Mouse (Mus musculus): ENCODE data around the gene Ddx23. TPM values are rescaled to one million over a fixed set of nuclear protein-coding genes. Genes with fewer than 3 reads are reported as not detected.

The Ddx23 gene
- polyA plus RNA-seq, 1 experiment from 2014 or later, result 24.9 TPM

GRCm38 (mm10) chr15:98630540-98630939, 32.2 kb downstream of the Ddx23 start, which contains the start of gene Cacnb3:
TSS of gene Cacnb3 (plus strand) at chr15:98630840.
- Histone ChIP-seq H3K4me3 (ENCODE audit: low read depth, low read length) (peak within 1 kb of the TSS; percentile 69), H3K4me2 (ENCODE audit: low read depth, low read length) (peak within 1 kb of the TSS; percentile 84), H3K27ac (ENCODE audit: low read depth, low read length) (peak within 1 kb of the TSS; percentile 39; the same call in 1 of the 2 replicates), H3K4me1 (ENCODE audit: control insufficient read depth, insufficient read depth, low read length) (peaks cover 27% of the 10 kb centered on the region; the same call in 1 of the 2 replicates), H3K27me3 (ENCODE audit: control insufficient read depth, insufficient read depth, low read length) (no peaks in the 10 kb centered on the region), H3K9ac (replicated peaks; ENCODE audit: low read depth, low read length) (0 out of 2 replicates have a peak within 1 kb of the TSS, but pooled peaks have one; percentile 78), H3K36me3 (ENCODE audit: control insufficient read depth, insufficient read depth, low read length) (no peaks in the 10 kb centered on the region), H3K9me3 (ENCODE audit: control insufficient read depth, low read length) (no peaks in the 10 kb centered on the region)
- 33% methylated on average over 4 of the region's 4 CpGs for WGBS
- ATAC-seq (ENCODE audit: low read depth), result no peak

GRCm38 (mm10) chr15:98629464-98629863, 33.2 kb downstream of the Ddx23 start:
- no peak for ATAC-seq (ENCODE audit: low read depth)
- 42% methylated on average over 6 of the region's 6 CpGs for WGBS
- Histone ChIP-seq H3K4me1 (ENCODE audit: control insufficient read depth, insufficient read depth, low read length) (peaks cover 23% of the 10 kb centered on the region; the same call in 1 of the 2 replicates), H3K4me2 (ENCODE audit: low read depth, low read length) (no peak overlapping the region), H3K27me3 (ENCODE audit: control insufficient read depth, insufficient read depth, low read length) (no peaks in the 10 kb centered on the region), H3K27ac (ENCODE audit: low read depth, low read length) (no peak overlapping the region), H3K9me3 (ENCODE audit: control insufficient read depth, low read length) (no peaks in the 10 kb centered on the region), H3K4me3 (ENCODE audit: low read depth, low read length) (no peak overlapping the region), H3K36me3 (ENCODE audit: control insufficient read depth, insufficient read depth, low read length) (no peaks in the 10 kb centered on the region), H3K9ac (replicated peaks; ENCODE audit: low read depth, low read length) (no peak overlapping the region)

GRCm38 (mm10) chr15:98628589-98629254, 34.0 kb downstream of the Ddx23 start:
- Histone ChIP-seq H3K4me2 (ENCODE audit: low read depth, low read length) (peak overlapping the region; percentile 32; the same call in 1 of the 2 replicates), H3K4me3 (ENCODE audit: low read depth, low read length) (no peak overlapping the region), H3K9me3 (ENCODE audit: control insufficient read depth, low read length) (no peaks in the 10 kb centered on the region), H3K9ac (replicated peaks; ENCODE audit: low read depth, low read length) (peak overlapping the region; percentile 48), H3K27me3 (ENCODE audit: control insufficient read depth, insufficient read depth, low read length) (no peaks in the 10 kb centered on the region), H3K36me3 (ENCODE audit: control insufficient read depth, insufficient read depth, low read length) (no peaks in the 10 kb centered on the region), H3K27ac (ENCODE audit: low read depth, low read length) (peak overlapping the region; percentile 49; the same call in 1 of the 2 replicates), H3K4me1 (ENCODE audit: control insufficient read depth, insufficient read depth, low read length) (peaks cover 23% of the 10 kb centered on the region; the same call in 1 of the 2 replicates)
- ATAC-seq (ENCODE audit: low read depth), result peak; percentile 48; the same call in 1 of the 2 replicates
- 3% methylated on average over 20 of the region's 20 CpGs for WGBS

- WGBS, result 80% methylated on average over 7 of the region's 7 CpGs
- no peaks in the 10 kb centered on the region for H3K27me3 ChIP-seq (ENCODE audit: control insufficient read depth, insufficient read depth, low read length)
- no peak overlapping the region for H3K9ac ChIP-seq (replicated peaks; ENCODE audit: low read depth, low read length)
- H3K4me1 ChIP-seq (ENCODE audit: control insufficient read depth, insufficient read depth, low read length), result peaks cover 10% of the 10 kb centered on the region; the same call in 1 of the 2 replicates
- no peak overlapping the region for H3K27ac ChIP-seq (ENCODE audit: low read depth, low read length)
- H3K36me3 ChIP-seq (ENCODE audit: control insufficient read depth, insufficient read depth, low read length), result no peaks in the 10 kb centered on the region
- ATAC-seq (ENCODE audit: low read depth), result no peak
- no peaks in the 10 kb centered on the region for H3K9me3 ChIP-seq (ENCODE audit: control insufficient read depth, low read length)
- H3K4me2 ChIP-seq (ENCODE audit: low read depth, low read length), result no peak overlapping the region
- no peak overlapping the region for H3K4me3 ChIP-seq (ENCODE audit: low read depth, low read length)
Observed at GRCm38 (mm10) chr15:98626487-98627212, 36.0 kb downstream of the Ddx23 start.

- Histone ChIP-seq H3K9ac (replicated peaks; ENCODE audit: low read depth, low read length) (no peak overlapping the region), H3K27ac (ENCODE audit: low read depth, low read length) (no peak overlapping the region), H3K9me3 (ENCODE audit: control insufficient read depth, low read length) (no peaks in the 10 kb centered on the region), H3K36me3 (ENCODE audit: control insufficient read depth, insufficient read depth, low read length) (no peaks in the 10 kb centered on the region), H3K4me1 (ENCODE audit: control insufficient read depth, insufficient read depth, low read length) (peaks cover 10% of the 10 kb centered on the region; the same call in 1 of the 2 replicates), H3K4me3 (ENCODE audit: low read depth, low read length) (no peak overlapping the region), H3K27me3 (ENCODE audit: control insufficient read depth, insufficient read depth, low read length) (no peaks in the 10 kb centered on the region), H3K4me2 (ENCODE audit: low read depth, low read length) (no peak overlapping the region)
- 12% methylated on average over 8 of the region's 8 CpGs for WGBS
- no peak for ATAC-seq (ENCODE audit: low read depth)
Observed at GRCm38 (mm10) chr15:98626078-98626477, 36.6 kb downstream of the Ddx23 start.

- no peak overlapping the region for H3K9ac ChIP-seq (replicated peaks; ENCODE audit: low read depth, low read length)
- peaks cover 4% of the 10 kb centered on the region; the same call in 1 of the 2 replicates for H3K4me1 ChIP-seq (ENCODE audit: control insufficient read depth, insufficient read depth, low read length)
- H3K9me3 ChIP-seq (ENCODE audit: control insufficient read depth, low read length), result no peaks in the 10 kb centered on the region
- H3K36me3 ChIP-seq (ENCODE audit: control insufficient read depth, insufficient read depth, low read length), result no peaks in the 10 kb centered on the region
- H3K27ac ChIP-seq (ENCODE audit: low read depth, low read length), result no peak overlapping the region
- no peaks in the 10 kb centered on the region for H3K27me3 ChIP-seq (ENCODE audit: control insufficient read depth, insufficient read depth, low read length)
- H3K4me3 ChIP-seq (ENCODE audit: low read depth, low read length), result no peak overlapping the region
- H3K4me2 ChIP-seq (ENCODE audit: low read depth, low read length), result no peak overlapping the region
- 56% methylated on average over 5 of the region's 5 CpGs for WGBS
- ATAC-seq (ENCODE audit: low read depth), result no peak
Observed at GRCm38 (mm10) chr15:98623361-98623821, 39.3 kb downstream of the Ddx23 start.

GRCm38 (mm10) chr15:98622721-98623120, 40.0 kb downstream of the Ddx23 start:
- H3K27me3 ChIP-seq (ENCODE audit: control insufficient read depth, insufficient read depth, low read length), result no peaks in the 10 kb centered on the region
- H3K4me1 ChIP-seq (ENCODE audit: control insufficient read depth, insufficient read depth, low read length), result no peaks in the 10 kb centered on the region
- 24% methylated on average over 6 of the region's 6 CpGs for WGBS
- no peak overlapping the region for H3K27ac ChIP-seq (ENCODE audit: low read depth, low read length)
- no peak for ATAC-seq (ENCODE audit: low read depth)
- no peaks in the 10 kb centered on the region for H3K9me3 ChIP-seq (ENCODE audit: control insufficient read depth, low read length)
- no peak overlapping the region for H3K4me3 ChIP-seq (ENCODE audit: low read depth, low read length)
- H3K9ac ChIP-seq (replicated peaks; ENCODE audit: low read depth, low read length), result no peak overlapping the region
- H3K4me2 ChIP-seq (ENCODE audit: low read depth, low read length), result no peak overlapping the region
- no peaks in the 10 kb centered on the region for H3K36me3 ChIP-seq (ENCODE audit: control insufficient read depth, insufficient read depth, low read length)

GRCm38 (mm10) chr15:98622199-98622598, 40.5 kb downstream of the Ddx23 start:
- 5% methylated on average over 7 of the region's 7 CpGs for WGBS
- Histone ChIP-seq H3K9me3 (ENCODE audit: control insufficient read depth, low read length) (no peaks in the 10 kb centered on the region), H3K4me2 (ENCODE audit: low read depth, low read length) (no peak overlapping the region), H3K4me3 (ENCODE audit: low read depth, low read length) (no peak overlapping the region), H3K27me3 (ENCODE audit: control insufficient read depth, insufficient read depth, low read length) (no peaks in the 10 kb centered on the region), H3K4me1 (ENCODE audit: control insufficient read depth, insufficient read depth, low read length) (no peaks in the 10 kb centered on the region), H3K9ac (replicated peaks; ENCODE audit: low read depth, low read length) (no peak overlapping the region), H3K36me3 (ENCODE audit: control insufficient read depth, insufficient read depth, low read length) (no peaks in the 10 kb centered on the region), H3K27ac (ENCODE audit: low read depth, low read length) (no peak overlapping the region)
- no peak for ATAC-seq (ENCODE audit: low read depth)

GRCm38 (mm10) chr15:98617176-98617537, 45.5 kb downstream of the Ddx23 start:
- Histone ChIP-seq H3K27ac (ENCODE audit: low read depth, low read length) (no peak overlapping the region), H3K4me3 (ENCODE audit: low read depth, low read length) (no peak overlapping the region), H3K4me2 (ENCODE audit: low read depth, low read length) (no peak overlapping the region), H3K9ac (replicated peaks; ENCODE audit: low read depth, low read length) (no peak overlapping the region), H3K9me3 (ENCODE audit: control insufficient read depth, low read length) (no peaks in the 10 kb centered on the region), H3K36me3 (ENCODE audit: control insufficient read depth, insufficient read depth, low read length) (no peaks in the 10 kb centered on the region), H3K27me3 (ENCODE audit: control insufficient read depth, insufficient read depth, low read length) (no peaks in the 10 kb centered on the region), H3K4me1 (ENCODE audit: control insufficient read depth, insufficient read depth, low read length) (0 out of 2 replicates have a peak, but pooled peaks cover 5% of the 10 kb centered on the region)
- ATAC-seq (ENCODE audit: low read depth), result no peak
- 2% methylated on average over 12 of the region's 12 CpGs for WGBS

Data from neural tube, embryonic 14.5 days (tissue).